Comparison of ENCODE assay signal across 11 mouse cellular contexts in genomic region chr10:71192886-71193285, GRCm38 (mm10). TPM values are rescaled to one million over a fixed set of nuclear protein-coding genes. Genes with fewer than 3 reads are reported as not detected.
A peak's percentile ranks its signal among the peaks of the same experiment; 100 is the strongest.
DNase-seq lines count a peak whose midpoint lies in the region; ATAC-seq and TF ChIP-seq lines count a peak whose summit lies in the region.
"Had no signal": no experiment of that assay in that cellular context is flagged by ENCODE, and none has a peak within 500 bp of the region (broad histone marks: within the 10 kb centered on the region; RNA-seq: fewer than 3 reads in every experiment).

No protein-coding gene starts in this region.

- intact Hi-C loops in heart, postnatal 25 days (cut with DNase I), result loop anchor here (2.0 kb wide), 1 partner anchor 74 kb away; no protein-coding TSS in a partner anchor

- no peak overlapping the region for H3ac ChIP-seq in myocyte (ENCODE audit: control insufficient read depth, insufficient read length)

- TF ChIP-seq CTCF in liver, adult 2 months (IDR thresholded peaks at IDR 0.05; ENCODE audit: low read depth, low read length), result no peak

- no peak overlapping the region for H3K9ac ChIP-seq in liver, adult 2 months (ENCODE audit: low read depth, low read length)
- H3K9ac ChIP-seq in liver, embryonic 12.5 days, result no peak overlapping the region
- H3K9ac ChIP-seq: embryonic facial prominence, embryonic 13.5 days; limb, embryonic 12.5 days; stomach, embryonic 15.5 days had no signal

- no peaks in the 10 kb centered on the region for H3K9me3 ChIP-seq in liver, embryonic 12.5 days (replicated peaks)
- H3K9me3 ChIP-seq: embryonic facial prominence, embryonic 13.5 days; limb, embryonic 12.5 days; stomach, embryonic 15.5 days had no signal

- no peak for TF ChIP-seq POLR2A in liver, adult 2 months (IDR thresholded peaks at IDR 0.05; ENCODE audit: extremely low read depth, insufficient read depth, low read length)
- no peak for TF ChIP-seq POLR2A in myocyte (IDR thresholded peaks at IDR 0.05; ENCODE audit: insufficient read length, low read depth)

- peak; percentile 75 for DNase-seq in liver, adult 2 months (ENCODE audit: extremely low read depth, low read depth, low spot score)
- peak; percentile 97 for DNase-seq in heart, adult 11 months
- peak; percentile 34 for DNase-seq in heart, postnatal 25 days (ENCODE audit: low spot score)
- no peak for DNase-seq in frontal cortex, postnatal 10 days (ENCODE audit: low spot score in 2 of 2)
- no peak for DNase-seq in retina, postnatal 1 day

- no peak overlapping the region for H3K4me3 ChIP-seq in liver, adult 2 months (ENCODE audit: insufficient read depth, low read depth, low read length)
- H3K4me3 ChIP-seq in liver, embryonic 12.5 days, result no peak overlapping the region
- no peak overlapping the region for H3K4me3 ChIP-seq in myocyte
- H3K4me3 ChIP-seq: embryonic facial prominence, embryonic 13.5 days; limb, embryonic 12.5 days; stomach, embryonic 15.5 days had no signal

- H3K4me2 ChIP-seq in liver, embryonic 12.5 days, result no peak overlapping the region
- H3K4me2 ChIP-seq in myocyte (ENCODE audit: low read depth), result peak overlapping the region; percentile 14
- H3K4me2 ChIP-seq: embryonic facial prominence, embryonic 13.5 days; limb, embryonic 12.5 days; stomach, embryonic 15.5 days had no signal

- 7% methylated on average over 11 of the region's 11 CpGs for WGBS in liver, adult 2 months
- 49% methylated on average over 11 of the region's 11 CpGs for WGBS in liver, embryonic 12.5 days (ENCODE audit: insufficient replicate concordance)

- ATAC-seq in liver, embryonic 12.5 days, result no peak
- ATAC-seq: hindbrain, embryonic 16.5 days had no signal

- H3K36me3 ChIP-seq in liver, adult 2 months (ENCODE audit: control insufficient read depth, insufficient read depth, low read length), result no peaks in the 10 kb centered on the region
- no peaks in the 10 kb centered on the region for H3K36me3 ChIP-seq in liver, embryonic 12.5 days
- H3K36me3 ChIP-seq in myocyte (ENCODE audit: control insufficient read depth, insufficient read depth), result no peaks in the 10 kb centered on the region
- H3K36me3 ChIP-seq: embryonic facial prominence, embryonic 13.5 days; limb, embryonic 12.5 days; stomach, embryonic 15.5 days had no signal

- H3K4me1 ChIP-seq in liver, adult 2 months (ENCODE audit: control insufficient read depth, insufficient read depth, low read length), result peaks cover 7% of the 10 kb centered on the region
- peaks cover 3% of the 10 kb centered on the region; the same call in 1 of the 2 replicates for H3K4me1 ChIP-seq in liver, embryonic 12.5 days

- peak overlapping the region; percentile 24 for H3K27ac ChIP-seq in liver, adult 2 months (replicated peaks; ENCODE audit: insufficient read depth, low read depth, low read length)
- no peak overlapping the region for H3K27ac ChIP-seq in liver, embryonic 12.5 days
- H3K27ac ChIP-seq: embryonic facial prominence, embryonic 13.5 days; limb, embryonic 12.5 days; stomach, embryonic 15.5 days had no signal

- H3K27me3 ChIP-seq in liver, adult 2 months (ENCODE audit: control insufficient read depth, insufficient read depth, low read length), result no peaks in the 10 kb centered on the region
- no peaks in the 10 kb centered on the region for H3K27me3 ChIP-seq in liver, embryonic 12.5 days (replicated peaks)
- no peaks in the 10 kb centered on the region for H3K27me3 ChIP-seq in myocyte (ENCODE audit: control insufficient read depth, insufficient read depth, insufficient read length)
- H3K27me3 ChIP-seq: embryonic facial prominence, embryonic 13.5 days; limb, embryonic 12.5 days; stomach, embryonic 15.5 days had no signal

- H3K79me2 ChIP-seq in liver, adult 2 months (ENCODE audit: control insufficient read depth, insufficient read depth, low read length), result no peaks in the 10 kb centered on the region
- H3K79me2 ChIP-seq in myocyte (ENCODE audit: control insufficient read depth, insufficient read depth), result no peaks in the 10 kb centered on the region

TF ChIP-seq in myocyte, 11 proteins besides CTCF, POLR2A, EP300 and RAD21:
- 0 out of 2 replicates have a peak, but pooled peaks have one; percentile 27 for TF ChIP-seq CEBPB (IDR thresholded peaks at IDR 0.05; ENCODE audit: insufficient read depth, poor library complexity, severe bottlenecking)
- no peak for TF ChIP-seq SRF (IDR thresholded peaks at IDR 0.05; ENCODE audit: control insufficient read depth, insufficient read length, low read depth)

RNA-seq across cellular contexts. Expression of gene Bicc1, which starts 33.4 kb away (rescaled TPM):
- total RNA-seq in liver, adult 2 months (2014; rRNA removed), result 1.6 and 1.7 TPM in 2 replicates
- 0.75 and 1.0 TPM in 2 replicates for polyA plus RNA-seq in liver, adult 2 months (2012; rRNA removed)
- polyA plus RNA-seq in liver, embryonic 12.5 days (2016; fragmentation: Nextera tagmentation; extraction: Ambion mirVana), result 4.9 and 5.8 TPM in 2 replicates
- total RNA-seq in heart, postnatal 25 days (2021), result 10 to 100 TPM; 16.6 to 19.4 TPM
- polyA plus RNA-seq in myocyte (2012; fragmentation: generic; extraction: Trizol), result 4.6 TPM

RNA-seq across cellular contexts. Expression of gene Tfam, which starts 45.2 kb away (rescaled TPM):
- 18.5 and 19.6 TPM in 2 replicates for total RNA-seq in liver, adult 2 months (2014; rRNA removed)
- polyA plus RNA-seq in liver, adult 2 months (2012; rRNA removed), result 10.4 and 11.6 TPM in 2 replicates
- 51.0 and 59.5 TPM in 2 replicates for polyA plus RNA-seq in liver, embryonic 12.5 days (2016; fragmentation: Nextera tagmentation; extraction: Ambion mirVana)
- total RNA-seq in heart, postnatal 25 days (2021), result 10 to 100 TPM; 62.7 TPM
- 26.7 TPM for polyA plus RNA-seq in myocyte (2012; fragmentation: generic; extraction: Trizol)

Comparison
In these comparisons a context has a peak if more than half of its experiments do, and no peak if none do; other contexts are left out.
1. DNase-seq: peak in liver, adult 2 months (single experiment), heart, adult 11 months (single experiment) and heart, postnatal 25 days (single experiment); none in frontal cortex, postnatal 10 days (0 of 2) and retina, postnatal 1 day (single experiment).